Mouse (Mus musculus) lung, adult 2 months (tissue): ENCODE data around the gene Wasf2. TPM values are rescaled to one million over a fixed set of nuclear protein-coding genes. Genes with fewer than 3 reads are reported as not detected.

Source experiments
- DNase-seq: peaks from one replicate; pipeline ENCODE4 v3.0.0; 2022
- H3K4me1 ChIP-seq: fragments of 200-500 bp; 2 replicates; pipeline ENCODE4 v1.6.1; 2011; ENCODE audit warnings: low read length; ENCODE audit not compliant: control insufficient read depth, insufficient read depth
- H3K4me3 ChIP-seq: fragments of 200-500 bp; replicated peaks from 2 replicates; pipeline ENCODE3; 2011; ENCODE audit warnings: low read depth, mild to moderate bottlenecking, control low read depth, low read length; ENCODE audit errors: extremely low read depth
- CTCF ChIP-seq: fragments of 200-500 bp; IDR thresholded peaks from 2 replicates; pipeline ENCODE4 v1.5.1; 2011; ENCODE audit warnings: mild to moderate bottlenecking, low read length, control low read depth; ENCODE audit not compliant: insufficient read depth
- POLR2A ChIP-seq: fragments of 200-500 bp; IDR thresholded peaks from 2 replicates; pipeline ENCODE4 v1.6.1; 2011; ENCODE audit warnings: low read depth, mild to moderate bottlenecking, control low read depth, low read length, borderline replicate concordance; ENCODE audit errors: extremely low read depth
- WGBS: fragments of 180-500 bp; shearing (Covaris S2); methylation state at CpG from one replicate; pipeline ENCODE4 v1.1.7; 2018; 5-methylcytosine and 5-hydroxymethylcytosine counted together
- polyA plus RNA-seq: library from polyadenylated mRNA; depleted of rRNA; stranded (reverse); fragments of >200 nt; gene quantifications from 2 replicates; pipeline ENCODE4 v1.2.3, GENCODE M21; 2012

Gene Wasf2
- polyA plus RNA-seq, 1 experiment = 109 TPM

DNA sequence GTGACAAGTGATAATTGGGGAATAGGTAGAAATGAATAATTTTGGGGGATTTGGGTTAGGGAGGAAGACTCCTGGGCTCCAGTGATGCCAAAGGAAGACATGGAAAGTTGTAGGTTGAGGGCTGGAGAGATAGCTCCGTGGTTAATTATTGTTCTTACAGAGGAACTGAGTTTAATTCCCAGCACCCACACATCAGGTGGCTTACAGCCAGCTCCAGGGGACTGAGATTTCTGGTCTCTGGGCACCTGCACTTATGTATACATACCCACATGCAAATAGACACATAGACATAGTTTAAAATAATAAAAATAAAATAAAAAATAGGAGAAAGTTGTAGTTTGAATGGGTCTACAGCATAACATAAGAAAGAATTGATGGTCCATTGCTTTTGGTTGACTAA is 6.6 kb downstream of the Wasf2 start:
- WGBS = 28% methylated on average over 1 of the region's 1 CpGs
- no peak for DNase-seq
- peaks cover 9% of the 10 kb centered on the region for H3K4me1 ChIP-seq
- TF ChIP-seq CTCF = no peak
- TF ChIP-seq POLR2A = no peak
- no peak overlapping the region for H3K4me3 ChIP-seq

DNA sequence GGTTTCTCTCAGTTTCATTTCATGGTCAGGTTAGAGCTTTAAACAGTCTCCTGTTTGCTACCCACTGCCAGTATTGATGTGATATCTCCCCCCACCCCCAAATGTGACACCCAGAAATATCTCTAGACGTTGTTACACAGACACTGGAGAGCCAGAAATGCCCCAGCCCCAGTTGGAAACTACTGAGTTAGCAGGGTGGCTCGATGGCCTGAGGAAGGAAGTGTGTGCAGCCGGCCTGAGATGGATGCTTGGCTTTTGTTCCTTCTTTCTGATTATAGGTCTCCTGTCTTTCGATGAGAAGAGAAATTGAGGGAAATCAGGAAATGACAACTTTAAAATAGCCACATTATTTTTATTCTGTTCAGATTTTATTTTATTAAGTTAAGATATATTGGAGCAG is 8.7 kb downstream of the Wasf2 start:
- TF ChIP-seq CTCF (no peak), POLR2A (no peak)
- Histone ChIP-seq H3K4me1 (peaks cover 10% of the 10 kb centered on the region), H3K4me3 (no peak overlapping the region)
- no peak for DNase-seq
- 23% methylated on average over 4 of the region's 4 CpGs for WGBS

DNA sequence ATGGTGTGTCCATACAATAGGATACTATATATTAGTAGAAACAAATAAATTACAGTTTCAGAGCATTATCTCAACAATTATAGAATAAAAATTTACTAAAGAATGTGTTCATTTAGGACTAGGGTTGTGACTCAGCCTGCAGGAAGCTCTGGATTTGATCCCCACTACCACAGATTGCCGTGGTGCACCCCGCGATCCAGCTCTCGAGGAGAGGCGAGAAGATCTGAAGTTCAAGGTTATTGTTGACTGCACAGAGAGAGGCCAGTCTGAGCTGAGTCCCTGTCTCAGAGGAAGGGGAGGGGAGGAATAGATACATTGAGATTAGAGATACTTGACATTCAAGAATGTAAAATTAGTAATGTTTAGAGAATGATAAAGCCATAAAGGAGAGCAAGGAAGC is 24.7 kb downstream of the Wasf2 start:
- WGBS = 59% methylated on average over 5 of the region's 5 CpGs
- TF ChIP-seq CTCF (no peak), POLR2A (no peak)
- Histone ChIP-seq H3K4me1 (peaks cover 37% of the 10 kb centered on the region), H3K4me3 (no peak overlapping the region)
- DNase-seq = no peak

DNA sequence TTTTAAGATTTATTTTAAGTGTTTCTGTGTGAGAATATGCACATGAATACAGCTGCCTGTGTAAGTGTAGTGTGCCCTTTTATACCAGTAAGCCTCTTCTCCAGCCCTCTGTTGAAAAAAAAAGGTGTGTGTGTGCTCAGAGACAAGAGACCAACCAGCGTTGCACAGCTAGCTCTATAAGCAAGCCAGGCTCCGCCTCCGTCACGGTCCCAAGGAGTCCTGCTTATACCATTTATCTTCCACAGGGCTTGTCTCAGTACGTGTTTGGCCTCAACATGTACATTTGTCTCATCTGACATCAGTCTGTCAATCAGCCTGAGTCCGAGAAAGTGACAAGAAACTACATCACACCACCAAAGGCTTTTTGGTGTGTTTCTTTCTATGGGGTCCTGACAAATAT is 25.4 kb downstream of the Wasf2 start:
- WGBS = 67% methylated on average over 6 of the region's 6 CpGs
- TF ChIP-seq CTCF = no peak
- no peak for TF ChIP-seq POLR2A
- Histone ChIP-seq H3K4me3 (no peak overlapping the region), H3K4me1 (peaks cover 41% of the 10 kb centered on the region)
- DNase-seq = no peak

DNA sequence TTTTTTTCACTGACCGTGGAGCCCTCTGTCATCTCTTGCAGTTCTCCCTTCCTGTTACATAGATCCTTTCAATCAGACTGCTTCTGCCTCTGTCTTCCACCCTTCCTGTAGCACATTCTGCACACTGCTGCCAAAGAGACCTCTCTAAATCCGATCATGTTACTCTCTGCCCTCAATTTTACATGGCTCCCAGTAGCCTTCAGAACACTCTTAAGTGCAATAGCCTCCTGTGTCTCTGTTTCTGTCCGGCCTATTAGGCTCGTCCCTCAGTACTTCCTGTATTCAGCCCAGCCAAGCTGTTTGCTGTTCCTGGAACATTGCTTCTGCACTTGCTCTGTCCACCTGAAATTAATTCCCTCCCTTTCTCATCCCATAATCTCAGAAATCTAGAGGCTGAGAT is 26.1 kb downstream of the Wasf2 start:
- Histone ChIP-seq H3K4me1 (peaks cover 38% of the 10 kb centered on the region), H3K4me3 (no peak overlapping the region)
- DNase-seq = no peak
- no peak for TF ChIP-seq CTCF
- TF ChIP-seq POLR2A = no peak
- 39% methylated on average over 4 of the region's 4 CpGs for WGBS

DNA sequence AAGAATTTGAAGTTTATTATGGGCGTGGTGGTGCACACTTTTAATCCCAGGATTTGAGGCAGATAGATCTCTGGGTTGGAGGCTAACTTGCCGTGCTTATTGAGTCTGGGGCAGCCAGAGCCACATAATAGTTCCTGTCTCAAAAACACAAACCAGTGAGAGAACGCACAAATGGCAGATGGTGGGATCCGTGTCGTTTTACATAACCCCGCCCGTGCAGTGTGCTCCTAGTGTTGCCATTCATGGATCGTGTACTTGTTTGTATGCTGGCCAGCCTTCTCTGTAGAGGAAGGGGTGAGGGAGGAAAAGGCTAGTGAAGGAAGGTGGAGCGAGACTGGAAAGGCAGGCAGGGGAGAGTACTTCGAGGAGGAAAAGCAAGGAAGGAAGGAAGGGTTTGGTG is 26.5 kb downstream of the Wasf2 start:
- DNase-seq = no peak
- TF ChIP-seq CTCF (no peak), POLR2A (no peak)
- Histone ChIP-seq H3K4me3 (no peak overlapping the region), H3K4me1 (peaks cover 38% of the 10 kb centered on the region)
- WGBS = 48% methylated on average over 10 of the region's 10 CpGs

DNA sequence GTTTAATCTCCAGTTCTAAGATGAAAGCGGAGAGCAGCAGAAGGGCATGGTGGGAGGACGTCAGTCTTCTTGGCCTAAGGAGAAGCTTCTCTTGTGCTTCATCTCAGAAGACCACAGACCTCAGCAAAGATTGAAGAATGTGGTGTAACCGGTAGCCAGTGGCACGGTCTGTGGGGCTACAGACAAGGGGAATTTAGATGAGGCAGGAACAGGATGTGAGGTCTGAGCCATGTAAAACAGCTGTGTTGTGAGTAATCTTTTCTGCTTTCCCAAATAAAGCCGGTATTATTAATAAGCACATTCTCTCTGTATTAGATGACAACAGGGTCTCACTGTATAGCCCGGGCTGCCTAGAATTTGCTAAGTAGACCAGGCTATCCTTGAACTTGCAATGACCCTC is 28.8 kb downstream of the Wasf2 start:
- WGBS = 32% methylated on average over 6 of the region's 6 CpGs
- DNase-seq = no peak
- Histone ChIP-seq H3K4me1 (peaks cover 36% of the 10 kb centered on the region), H3K4me3 (no peak overlapping the region)
- no peak for TF ChIP-seq POLR2A
- no peak for TF ChIP-seq CTCF

DNA sequence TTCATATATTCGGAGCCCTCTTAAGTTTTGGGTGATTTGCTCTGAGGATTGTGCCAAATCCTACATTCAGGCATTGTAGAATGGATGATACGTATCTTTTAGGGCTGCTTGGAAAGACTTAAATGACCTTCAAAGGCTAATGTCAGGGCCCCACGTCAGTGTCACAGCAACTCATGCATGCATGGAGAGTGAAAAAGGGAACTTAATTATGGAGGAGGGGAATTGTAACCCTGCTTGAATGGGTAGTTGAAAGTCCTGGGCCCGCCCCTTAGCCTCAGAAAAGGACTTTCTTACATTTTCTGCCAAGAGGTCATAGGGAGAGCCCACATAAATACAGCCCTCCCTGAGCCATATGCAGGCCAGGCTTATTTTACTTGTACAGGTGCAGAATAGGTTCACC is 29.3 kb downstream of the Wasf2 start:
- Histone ChIP-seq H3K4me1 (peaks cover 36% of the 10 kb centered on the region), H3K4me3 (no peak overlapping the region)

DNA sequence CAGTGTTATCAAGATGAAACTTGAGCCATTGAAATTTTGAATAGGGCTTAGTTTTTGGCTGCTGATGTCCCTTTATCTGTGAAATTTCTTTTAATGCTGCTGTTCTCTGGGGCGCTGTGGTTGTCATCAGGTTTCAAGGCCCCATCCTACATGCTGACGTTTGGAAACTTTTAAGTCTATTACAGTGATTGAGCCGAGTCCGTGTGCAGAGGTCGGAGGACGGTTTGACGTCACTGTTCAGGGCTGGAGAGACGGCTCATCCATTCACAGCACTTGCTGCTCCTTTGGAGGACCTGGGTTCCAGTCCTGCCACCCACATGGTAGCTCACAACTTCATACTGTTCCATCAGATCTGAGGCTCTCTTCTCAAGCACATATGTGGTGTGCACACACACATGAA is 29.9 kb downstream of the Wasf2 start:
- WGBS = 73% methylated on average over 8 of the region's 8 CpGs
- Histone ChIP-seq H3K4me1 (peaks cover 33% of the 10 kb centered on the region), H3K4me3 (no peak overlapping the region)
- DNase-seq = no peak
- TF ChIP-seq POLR2A = no peak
- no peak for TF ChIP-seq CTCF

More for the DNA sequence above, 29.3 kb downstream of the Wasf2 start:
- WGBS = 75% methylated on average over 4 of the region's 4 CpGs
- TF ChIP-seq CTCF = no peak
- no peak for DNase-seq

DNA sequence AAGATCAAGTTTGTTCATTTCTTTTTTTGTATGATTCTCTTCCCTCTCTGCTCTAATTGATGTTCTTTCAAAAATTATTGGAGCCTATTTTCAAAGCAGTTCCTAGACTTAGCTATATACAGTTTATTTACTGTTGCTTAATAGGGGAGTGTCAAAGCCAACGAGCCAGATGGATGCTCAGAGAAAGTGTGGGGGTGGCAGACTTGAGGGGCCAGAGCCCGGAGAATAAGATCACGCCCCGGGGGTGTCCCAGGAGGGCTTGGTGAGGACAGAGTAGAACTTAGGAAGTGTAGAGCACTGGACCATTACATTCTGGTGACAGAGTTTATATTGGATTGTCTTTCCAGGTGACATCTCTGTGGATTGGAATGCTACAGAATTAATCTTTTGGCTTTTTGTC is 30.5 kb downstream of the Wasf2 start:
- 45% methylated on average over 4 of the region's 4 CpGs for WGBS
- no peak for DNase-seq
- no peak overlapping the region for H3K4me3 ChIP-seq
- peaks cover 30% of the 10 kb centered on the region for H3K4me1 ChIP-seq
- no peak for TF ChIP-seq POLR2A
- no peak for TF ChIP-seq CTCF

DNA sequence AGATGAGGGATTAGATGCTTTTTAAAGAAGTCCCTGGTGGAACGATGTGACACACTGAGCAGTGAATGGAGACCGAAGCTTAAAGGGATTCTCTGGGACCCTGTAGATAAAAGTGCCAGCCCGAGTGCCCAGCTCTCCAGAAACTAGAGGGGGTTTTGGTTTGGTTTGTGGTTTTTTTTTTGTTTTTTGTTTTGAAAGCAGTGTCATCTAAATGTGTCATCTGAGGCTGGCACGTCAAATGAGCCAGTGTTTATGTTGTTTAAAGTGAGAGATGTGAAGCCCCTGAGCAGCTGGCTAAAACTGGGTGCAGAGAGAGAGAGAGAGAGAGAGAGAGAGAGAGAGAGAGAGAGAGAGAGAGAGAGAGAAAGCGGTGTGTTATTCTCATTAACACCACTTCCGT is 31.9 kb downstream of the Wasf2 start:
- TF ChIP-seq CTCF (no peak), POLR2A (no peak)
- no peak for DNase-seq
- peaks cover 29% of the 10 kb centered on the region for H3K4me1 ChIP-seq
- no peak overlapping the region for H3K4me3 ChIP-seq
- WGBS = 49% methylated on average over 6 of the region's 6 CpGs
